Mouse (Mus musculus) effector memory CD4-positive, alpha-beta T cell, adult 7 months (primary cell): ENCODE data around the gene Radil. TPM values are rescaled to one million over a fixed set of nuclear protein-coding genes. Genes with fewer than 3 reads are reported as not detected.

ENCODE experiments used
- polyA plus RNA-seq: library from polyadenylated mRNA; unstranded; fragments of 100-300 nt; shearing (Covaris generic); gene quantifications from one replicate; pipeline ENCODE4 v1.2.1, GENCODE M21; 2017

Radil gene
- 0.34 TPM for polyA plus RNA-seq

GRCm38 (mm10) chr5:142550706-142551652, at the start of gene Radil:
Gene Radil (minus strand): TSS chr5:142551098.

GRCm38 (mm10) chr5:142529915-142530314, 21.0 kb downstream of the Radil start, which contains the start of gene Papolb:
Gene Papolb (minus strand): TSS chr5:142530076.

GRCm38 (mm10) chr5:142463461-142464454, 87.1 kb downstream of the Radil start, which contains the start of gene Ap5z1:
Gene Ap5z1 (plus strand): TSS chr5:142463944.

Other genes with a start within 250 kb of the Radil start
- gene Foxk1, start 149.6 kb downstream of the Radil start, polyA plus RNA-seq, result 11.3 TPM
- 23.4 TPM for gene Ap5z1, start 87.2 kb downstream of the Radil start, polyA plus RNA-seq
- gene Papolb, start 21.0 kb downstream of the Radil start, polyA plus RNA-seq, result 0.17 TPM
- gene Mmd2, start 57.7 kb upstream of the Radil start, polyA plus RNA-seq, result not detected
- gene Wipi2, start 76.6 kb upstream of the Radil start, polyA plus RNA-seq, result 47.4 TPM
- gene Slc29a4, start 141.4 kb upstream of the Radil start, polyA plus RNA-seq, result 0.69 TPM